Mouse (Mus musculus) urinary bladder, postnatal 10 days (tissue): ENCODE data around the gene Itgb2l.

ENCODE experiments used
- DNase-seq: peaks from one replicate; pipeline ENCODE4 v3.0.0; 2022; ENCODE audit warnings: low spot score

Gene Itgb2l

GRCm38 (mm10) chr16:96429046-96429445 is 14.4 kb downstream of the Itgb2l start:
- DNase-seq: no peak

- DNase-seq: no peak
Observed at GRCm38 (mm10) chr16:96426671-96427070, 16.7 kb downstream of the Itgb2l start.

GRCm38 (mm10) chr16:96425044-96425443 is 18.4 kb downstream of the Itgb2l start:
- no peak for DNase-seq

- DNase-seq: no peak
Observed at GRCm38 (mm10) chr16:96408064-96408465, 35.4 kb downstream of the Itgb2l start.

- no peak for DNase-seq
Observed at GRCm38 (mm10) chr16:96406312-96406711, 37.1 kb downstream of the Itgb2l start.

GRCm38 (mm10) chr16:96402294-96402693 is 41.1 kb downstream of the Itgb2l start:
- DNase-seq: no peak

- no peak for DNase-seq
Observed at GRCm38 (mm10) chr16:96400046-96400445, 43.4 kb downstream of the Itgb2l start.

- no peak for DNase-seq
Observed at GRCm38 (mm10) chr16:96398806-96399205, 44.6 kb downstream of the Itgb2l start.

GRCm38 (mm10) chr16:96396013-96396650 is 47.3 kb downstream of the Itgb2l start:
- DNase-seq: no peak

- no peak for DNase-seq
Observed at GRCm38 (mm10) chr16:96395516-96395915, 47.9 kb downstream of the Itgb2l start.

- no peak for DNase-seq
Observed at GRCm38 (mm10) chr16:96391070-96391469, 52.3 kb downstream of the Itgb2l start.

- DNase-seq: no peak
Observed at GRCm38 (mm10) chr16:96388481-96388880, 54.9 kb downstream of the Itgb2l start.

- no peak for DNase-seq
Observed at GRCm38 (mm10) chr16:96387685-96388371, 55.6 kb downstream of the Itgb2l start.

GRCm38 (mm10) chr16:96384741-96385140 is 58.7 kb downstream of the Itgb2l start:
- no peak for DNase-seq

- no peak for DNase-seq
Observed at GRCm38 (mm10) chr16:96382496-96383181, 60.8 kb downstream of the Itgb2l start.

- DNase-seq: no peak
Observed at GRCm38 (mm10) chr16:96381435-96381834, 62.0 kb downstream of the Itgb2l start.

GRCm38 (mm10) chr16:96378111-96378510 is 65.3 kb downstream of the Itgb2l start:
- no peak for DNase-seq

- DNase-seq: no peak
Observed at GRCm38 (mm10) chr16:96376342-96376741, 67.1 kb downstream of the Itgb2l start.

GRCm38 (mm10) chr16:96375538-96375937 is 67.9 kb downstream of the Itgb2l start:
- DNase-seq: no peak

GRCm38 (mm10) chr16:96372752-96373118 is 70.7 kb downstream of the Itgb2l start:
- DNase-seq: no peak
